In the genomic region with DNA sequence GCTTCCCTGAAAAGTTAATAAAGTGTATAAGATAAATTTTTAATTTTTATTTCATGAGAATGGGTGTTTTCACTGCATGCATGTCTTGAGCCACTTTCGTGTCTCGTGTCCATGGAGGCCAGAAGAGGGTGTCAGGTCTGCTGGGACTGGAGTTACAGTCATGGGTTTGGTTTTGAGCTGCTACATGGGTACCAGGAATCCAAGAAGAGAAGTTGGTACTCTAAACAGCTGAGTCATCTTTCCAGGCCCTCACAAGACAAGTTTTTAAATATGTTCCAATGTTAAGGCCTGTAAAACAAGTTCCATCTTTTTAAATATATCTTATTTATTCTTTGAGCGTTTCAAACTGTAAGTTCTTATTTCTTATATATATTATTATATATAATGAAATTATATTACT, we compare ENCODE assay signal across 23 mouse cellular contexts.
"Had no signal": no experiment of that assay in that cellular context is flagged by ENCODE, and none has a peak within 500 bp of the region (broad histone marks: within the 10 kb centered on the region; RNA-seq: fewer than 3 reads in every experiment).

No protein-coding gene starts in this region.

- H3K36me3 ChIP-seq: hindbrain, embryonic 10.5 days; hindbrain, embryonic 12.5 days; intestine, embryonic 15.5 days; limb, embryonic 10.5 days; limb, embryonic 12.5 days; liver, embryonic 12.5 days had no signal

- H3K9ac ChIP-seq: hindbrain, embryonic 12.5 days; hindbrain, embryonic 14.5 days; intestine, embryonic 15.5 days; limb, embryonic 12.5 days; liver, embryonic 12.5 days; liver, embryonic 14.5 days had no signal

- H3K9me3 ChIP-seq: hindbrain, embryonic 10.5 days; hindbrain, embryonic 12.5 days; intestine, embryonic 15.5 days; limb, embryonic 10.5 days; limb, embryonic 12.5 days; liver, embryonic 12.5 days had no signal

- H3K27ac ChIP-seq: heart, adult 2 months; hindbrain, embryonic 10.5 days; hindbrain, embryonic 12.5 days; hindbrain, embryonic 14.5 days; intestine, embryonic 15.5 days; layer of hippocampus, adult 2 months; left cerebral cortex, adult 2 months; limb, embryonic 10.5 days; limb, embryonic 12.5 days; liver, embryonic 12.5 days; liver, embryonic 14.5 days had no signal

- DNase-seq: gastrocnemius, adult 2 months; gastrocnemius, postnatal 10 days; gastrocnemius, postnatal 25 days; heart, adult 2 months; heart, postnatal 10 days; heart, postnatal 4 days; kidney, adult 18-20 months; kidney, adult 8-10 months; kidney, postnatal 10 days; kidney, postnatal 25 days; kidney, postnatal 4 days; liver had no signal

- H3K4me3 ChIP-seq: gastrocnemius, adult 2 months; heart, adult 2 months; hindbrain, embryonic 10.5 days; hindbrain, embryonic 12.5 days; intestine, embryonic 15.5 days; layer of hippocampus, adult 2 months; left cerebral cortex, adult 2 months; limb, embryonic 10.5 days; limb, embryonic 12.5 days; liver, embryonic 12.5 days had no signal

- H3K27me3 ChIP-seq: hindbrain, embryonic 12.5 days; intestine, embryonic 15.5 days; limb, embryonic 12.5 days; liver, embryonic 12.5 days had no signal

- H3K4me1 ChIP-seq: hindbrain, embryonic 10.5 days; hindbrain, embryonic 12.5 days; intestine, embryonic 15.5 days; limb, embryonic 10.5 days; limb, embryonic 12.5 days had no signal

- H3K4me2 ChIP-seq: heart, embryonic 11.5 days; hindbrain, embryonic 12.5 days; hindbrain, embryonic 14.5 days; intestine, embryonic 15.5 days; limb, embryonic 12.5 days; liver, embryonic 12.5 days had no signal
